Mouse (Mus musculus): ENCODE data around the gene Tef.

The Tef gene

DNA sequence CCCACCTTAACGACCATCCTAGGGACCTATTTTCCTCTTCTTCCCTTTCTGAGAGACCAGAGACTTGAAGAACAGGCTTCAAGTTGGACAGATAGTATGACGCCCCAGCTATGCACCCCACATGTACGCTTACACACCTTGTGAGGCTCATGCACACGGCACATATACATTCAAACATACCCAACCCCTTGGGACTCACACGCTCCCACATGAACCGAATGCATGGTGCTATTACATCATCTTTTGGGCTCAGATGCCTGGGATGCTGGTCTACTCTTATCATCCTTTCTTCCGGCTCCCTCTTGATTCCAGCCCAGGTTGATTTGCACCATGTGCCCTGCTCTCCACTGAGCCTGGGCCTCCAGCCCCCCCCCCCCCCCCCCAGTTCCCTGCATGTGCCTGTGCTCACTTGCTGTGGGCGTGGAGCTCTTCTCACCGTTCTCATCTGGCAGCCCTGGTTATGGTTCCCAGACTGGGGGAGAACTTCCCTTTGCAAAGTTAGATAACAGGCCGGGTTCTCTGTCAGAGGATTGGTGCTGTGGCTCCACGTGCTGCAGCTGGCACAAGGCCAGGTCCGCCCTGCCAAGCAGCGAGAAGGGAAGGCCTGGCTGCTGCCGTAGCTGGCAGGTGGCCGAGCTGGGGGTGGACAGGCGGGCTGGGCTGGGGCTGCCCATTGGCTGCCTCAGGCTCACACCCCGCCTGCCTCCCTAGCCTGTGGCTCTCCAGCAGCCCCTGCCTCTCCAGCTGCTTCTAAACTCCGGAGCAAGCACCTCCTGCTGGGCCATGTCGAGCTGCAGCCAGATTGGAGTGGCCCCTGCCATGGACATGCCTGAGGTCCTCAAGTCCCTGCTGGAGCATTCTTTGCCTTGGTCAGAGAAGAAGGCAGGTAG is at the start of gene Tef:
Tef (plus strand) TSS at position 421 of the 890 bp plus-strand sequence.
- peak; percentile 90 to 97 for DNase-seq (ENCODE audit: low spot score in 2 of 2)

DNA sequence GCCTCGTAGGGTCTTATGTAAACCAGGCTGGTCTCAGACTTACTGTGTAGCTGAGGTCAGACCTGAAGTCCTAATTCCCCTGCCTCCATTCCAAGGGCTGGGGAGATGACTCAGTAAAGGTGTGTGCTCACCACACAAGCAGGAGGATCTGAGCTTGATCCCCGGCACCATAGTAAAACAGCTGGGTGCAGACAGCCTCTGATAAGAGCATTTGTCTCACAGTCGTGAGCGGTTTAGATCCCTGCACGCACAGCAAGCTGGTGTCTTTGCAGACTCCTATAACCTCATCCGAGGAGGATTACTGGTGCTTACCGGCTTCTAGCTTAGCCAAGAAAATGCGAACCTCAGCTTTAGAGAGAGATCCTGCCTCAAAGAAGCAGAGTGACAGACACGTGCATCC is 48.6 kb upstream of the Tef start:
- DNase-seq (ENCODE audit: low spot score in 2 of 2): no peak

DNA sequence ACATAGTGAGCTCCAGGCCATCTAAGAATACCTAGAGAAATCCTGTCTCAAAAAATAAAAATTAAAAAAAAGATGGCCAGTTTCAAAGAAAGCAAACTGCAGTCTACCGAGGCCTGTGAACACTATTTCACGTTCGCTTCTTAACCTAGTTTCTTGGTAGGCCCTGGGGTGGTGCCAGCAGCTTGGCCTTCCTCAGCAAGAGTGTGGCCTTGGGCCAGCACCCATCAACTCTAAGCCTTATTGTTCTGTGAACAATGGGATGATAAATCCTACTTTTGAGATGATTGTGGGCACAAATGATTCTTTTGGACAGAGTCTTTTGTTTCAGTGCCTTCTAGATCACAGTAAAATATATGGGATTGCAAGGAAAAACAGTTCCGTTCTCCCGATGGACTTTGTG is 43.5 kb upstream of the Tef start:
- DNase-seq (ENCODE audit: low spot score in 2 of 2): no peak

DNA sequence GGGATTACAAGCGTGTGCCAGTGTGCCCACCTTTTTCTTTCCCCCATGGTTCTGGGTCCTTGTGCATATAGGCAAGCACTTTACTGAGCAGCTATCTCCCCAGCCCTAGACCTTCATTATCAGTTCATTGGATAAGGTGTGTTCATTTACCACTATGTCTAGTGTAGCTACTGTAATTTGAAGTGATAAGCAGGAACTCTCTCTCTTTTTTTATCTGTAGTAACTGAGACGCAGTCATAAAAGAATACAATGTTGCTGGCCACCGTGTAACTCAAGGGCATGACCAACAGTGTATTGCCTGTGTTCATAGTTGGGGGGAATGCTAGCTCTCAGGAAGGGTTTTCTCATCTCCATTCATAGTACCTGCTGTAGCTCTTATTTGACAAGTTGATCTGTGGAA is 42.7 kb upstream of the Tef start:
- DNase-seq (ENCODE audit: low spot score in 2 of 2): no peak

DNA sequence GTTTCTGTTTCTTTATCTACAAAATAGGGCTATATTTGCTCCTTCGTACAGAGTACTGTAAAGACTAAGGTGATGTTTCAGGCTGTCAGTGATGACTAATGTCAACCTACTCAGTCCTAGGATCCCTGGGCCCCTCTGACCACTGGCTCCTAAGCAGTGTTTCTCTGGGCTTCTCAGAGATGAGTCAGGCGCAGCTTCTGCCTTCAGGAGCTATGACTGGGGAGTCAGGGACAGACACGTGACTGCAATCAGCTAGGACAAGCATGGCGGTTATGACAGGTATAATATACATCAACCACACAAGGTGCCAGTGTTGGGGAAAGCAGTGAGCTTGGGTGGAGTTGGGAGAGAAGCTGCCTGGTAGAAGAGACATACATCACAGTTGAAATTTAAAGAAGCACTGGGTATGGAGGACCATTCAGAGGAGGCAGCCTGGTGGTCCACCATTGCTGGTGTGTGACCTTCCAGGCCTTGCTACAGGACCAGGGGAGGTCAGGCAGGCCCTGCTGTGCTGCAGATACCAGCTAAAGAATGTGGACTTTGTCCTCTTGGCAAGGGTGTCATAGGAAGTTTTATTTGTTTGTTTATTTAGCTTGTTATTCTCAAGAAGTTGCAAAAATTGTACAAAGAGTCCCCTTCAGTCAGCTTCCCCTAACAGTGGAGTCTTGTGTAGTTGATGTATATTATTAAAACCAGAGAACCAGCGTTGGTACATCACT is 41.7 kb upstream of the Tef start:
- DNase-seq (ENCODE audit: low spot score in 2 of 2): no peak

DNA sequence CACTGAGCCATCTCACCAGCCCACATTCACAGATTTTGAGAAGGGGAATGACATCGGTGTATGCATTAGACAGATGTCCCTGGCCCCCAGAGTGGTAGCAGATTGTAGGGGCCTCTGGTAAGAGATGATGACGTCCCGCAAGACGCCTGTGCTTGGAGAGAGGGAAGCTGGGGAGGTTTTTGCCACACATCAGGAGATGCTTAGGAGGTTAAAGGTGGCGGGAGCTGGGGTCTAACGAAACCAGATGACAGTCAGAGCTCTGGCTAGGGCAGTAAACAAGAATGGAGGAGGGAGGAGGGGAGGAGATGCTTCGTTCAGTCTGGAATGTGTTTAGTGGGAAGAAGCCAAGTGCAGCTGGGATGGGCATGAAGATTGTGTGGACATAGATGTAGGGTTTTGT is 40.8 kb upstream of the Tef start:
- DNase-seq (ENCODE audit: low spot score in 2 of 2): no peak

DNA sequence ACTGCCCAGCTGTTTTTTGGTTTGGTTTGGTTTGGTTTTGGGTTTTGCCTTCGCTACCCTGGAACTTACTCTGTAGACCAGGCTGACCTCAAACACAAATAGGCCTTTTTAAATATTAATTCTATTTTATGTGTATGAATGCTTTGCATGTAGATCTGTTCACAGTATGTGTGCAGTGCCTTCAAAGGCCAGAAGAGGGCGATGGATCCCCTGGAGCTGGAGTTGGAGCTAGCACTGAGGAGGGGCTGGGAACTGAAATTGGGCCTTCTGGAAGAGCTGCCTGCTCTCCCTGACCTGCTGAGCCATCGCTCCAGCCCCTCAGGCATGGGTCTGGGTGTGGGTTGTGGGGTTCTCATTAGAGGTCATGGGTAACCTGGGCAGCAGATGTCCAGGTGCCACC is 40.3 kb upstream of the Tef start:
- no peak for DNase-seq (ENCODE audit: low spot score in 2 of 2)

DNA sequence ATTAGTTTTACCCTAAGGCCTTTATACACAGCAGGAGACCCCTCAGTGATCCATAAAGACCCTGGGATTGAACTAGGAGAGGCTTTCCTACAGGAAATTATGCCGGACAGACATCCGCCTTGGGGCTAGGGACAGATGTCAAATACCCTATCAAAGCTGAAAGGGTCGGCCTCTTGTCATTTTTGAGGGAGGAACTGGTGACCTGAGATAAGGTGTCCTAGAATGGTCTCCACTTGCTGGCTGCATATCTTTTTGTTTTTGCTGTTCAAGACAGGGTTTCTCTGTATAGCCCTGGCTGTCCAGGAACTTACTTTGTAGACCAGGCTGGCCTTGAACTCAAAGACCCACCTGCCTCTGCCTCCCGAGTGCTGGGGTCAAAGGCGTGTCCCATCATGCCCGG is 37.6 kb upstream of the Tef start:
- DNase-seq (ENCODE audit: low spot score in 2 of 2): no peak

DNA sequence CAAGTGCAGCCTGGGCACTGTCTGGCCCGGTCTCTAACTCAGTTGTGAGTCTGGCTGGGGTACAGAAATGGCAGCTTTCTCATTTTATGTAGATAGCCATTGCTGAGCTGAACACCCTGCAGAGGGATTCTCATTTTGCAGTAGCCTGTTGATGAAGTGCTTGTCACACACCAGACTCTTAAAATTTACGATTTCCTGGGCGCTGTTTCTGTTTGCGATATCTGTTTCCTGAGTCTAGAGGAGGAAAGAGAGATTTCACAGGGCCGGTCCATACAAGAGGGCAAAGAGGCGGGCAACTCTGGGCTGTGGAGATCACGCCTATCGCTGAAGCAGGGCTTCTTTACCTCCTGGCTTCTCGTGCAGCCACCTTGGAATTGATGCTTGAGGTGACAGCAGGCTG is 36.6 kb upstream of the Tef start:
- no peak for DNase-seq (ENCODE audit: low spot score in 2 of 2)

DNA sequence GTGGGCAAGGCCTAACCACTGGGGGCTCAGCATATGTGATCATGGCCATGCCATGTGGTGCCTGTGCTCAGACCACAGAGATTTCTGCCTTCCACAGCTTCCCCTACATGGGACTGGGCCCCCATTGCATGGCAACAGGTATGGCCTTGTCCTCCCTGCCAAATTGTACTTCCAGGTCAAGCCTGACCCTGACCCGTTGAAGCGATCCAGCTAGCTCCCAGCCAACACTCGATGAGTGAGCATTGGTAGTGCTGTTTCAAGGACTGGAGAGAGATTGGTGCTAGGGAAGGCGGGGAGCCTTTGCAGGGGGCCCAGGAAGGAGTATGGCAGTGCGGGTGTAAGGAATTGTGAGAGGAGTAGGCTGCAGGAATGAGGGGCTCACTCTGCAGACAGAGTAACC is 35.8 kb upstream of the Tef start:
- DNase-seq (ENCODE audit: low spot score in 2 of 2): no peak

DNA sequence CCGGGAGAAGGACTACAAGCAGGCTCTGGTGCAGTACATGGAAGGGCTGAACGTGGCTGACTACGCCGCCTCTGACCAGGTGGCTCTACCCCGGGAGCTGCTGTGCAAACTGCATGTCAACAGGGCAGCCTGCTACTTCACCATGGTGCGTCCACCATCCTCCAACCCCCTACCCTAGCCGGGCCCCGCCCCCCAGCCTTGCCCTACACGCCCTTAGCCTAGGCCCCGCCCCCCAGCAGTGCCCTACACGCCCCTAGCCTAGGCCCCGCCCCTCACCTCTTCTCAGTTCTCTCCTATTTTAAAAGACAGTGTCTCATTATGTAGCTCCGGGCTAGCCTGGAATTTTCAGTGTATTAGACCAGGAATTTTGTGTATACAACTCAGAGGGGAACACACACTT is 33.2 kb upstream of the Tef start:
- DNase-seq (ENCODE audit: low spot score in 2 of 2): peak in 1 of 2 experiments; percentile 37

DNA sequence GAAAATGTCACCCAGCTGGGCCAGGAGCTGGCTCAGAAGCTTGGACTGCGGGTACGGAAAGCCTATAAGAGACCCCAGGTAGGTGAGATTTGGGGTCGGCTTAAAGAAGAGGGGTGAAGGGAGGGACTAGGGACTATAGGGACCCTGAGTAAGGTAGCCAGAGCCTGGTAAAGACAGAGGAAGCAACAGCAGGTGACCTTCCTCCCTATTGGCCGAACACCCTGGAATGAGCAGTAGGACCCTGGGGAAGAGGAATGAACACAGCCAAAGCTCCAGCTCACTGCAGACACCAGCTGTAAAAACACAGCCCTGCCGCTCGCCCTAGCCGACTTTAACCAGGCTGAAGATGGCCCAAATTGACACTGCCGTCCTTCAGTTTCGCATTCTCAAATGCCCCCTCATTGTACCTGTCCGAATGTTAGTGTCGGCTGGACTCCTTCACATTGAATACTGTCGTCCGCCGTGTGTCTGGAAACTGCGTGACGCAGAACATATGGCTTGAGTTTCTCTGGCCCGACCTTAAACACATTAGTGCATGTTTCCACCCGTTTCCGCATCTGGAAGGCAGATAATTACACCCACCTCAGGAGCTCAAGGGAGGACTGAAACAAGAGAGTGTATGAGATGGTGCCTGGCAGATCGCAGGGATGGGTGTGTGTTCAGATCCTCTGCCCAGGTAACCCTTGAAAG is 29.6 kb upstream of the Tef start:
- DNase-seq (ENCODE audit: low spot score in 2 of 2): no peak

DNA sequence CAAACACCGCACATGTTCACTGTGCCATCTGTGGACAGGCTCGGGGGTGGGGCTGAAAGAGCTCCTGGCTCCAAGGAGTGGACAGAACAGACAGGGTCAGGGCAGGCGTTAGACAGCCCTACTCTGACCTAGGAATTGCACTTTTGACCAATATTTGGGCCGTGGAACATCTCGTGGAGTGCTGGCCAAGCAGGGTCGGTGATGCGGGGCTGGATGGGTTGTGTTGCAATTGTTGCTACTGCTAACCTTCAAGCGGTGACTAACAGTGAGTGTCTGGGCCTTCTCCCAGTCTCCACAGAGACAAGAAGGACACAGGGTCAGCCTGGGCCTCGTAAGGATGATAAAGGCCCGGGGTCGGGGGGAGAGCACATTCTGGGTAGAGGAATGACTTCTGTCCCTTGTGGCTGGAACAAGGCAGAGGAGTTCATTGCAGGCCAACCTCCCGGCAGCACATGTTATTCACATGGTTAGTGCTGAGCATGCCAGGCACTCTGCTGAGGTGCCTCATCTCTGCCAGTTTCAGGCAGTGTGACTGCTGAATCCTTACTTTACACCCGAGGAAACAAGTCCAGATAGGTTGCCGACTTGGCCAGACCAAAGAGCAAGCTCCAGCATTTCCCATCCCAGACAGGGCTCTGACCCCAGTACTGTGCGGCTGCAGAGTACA is 27.6 kb upstream of the Tef start:
- DNase-seq (ENCODE audit: low spot score in 2 of 2): no peak

DNA sequence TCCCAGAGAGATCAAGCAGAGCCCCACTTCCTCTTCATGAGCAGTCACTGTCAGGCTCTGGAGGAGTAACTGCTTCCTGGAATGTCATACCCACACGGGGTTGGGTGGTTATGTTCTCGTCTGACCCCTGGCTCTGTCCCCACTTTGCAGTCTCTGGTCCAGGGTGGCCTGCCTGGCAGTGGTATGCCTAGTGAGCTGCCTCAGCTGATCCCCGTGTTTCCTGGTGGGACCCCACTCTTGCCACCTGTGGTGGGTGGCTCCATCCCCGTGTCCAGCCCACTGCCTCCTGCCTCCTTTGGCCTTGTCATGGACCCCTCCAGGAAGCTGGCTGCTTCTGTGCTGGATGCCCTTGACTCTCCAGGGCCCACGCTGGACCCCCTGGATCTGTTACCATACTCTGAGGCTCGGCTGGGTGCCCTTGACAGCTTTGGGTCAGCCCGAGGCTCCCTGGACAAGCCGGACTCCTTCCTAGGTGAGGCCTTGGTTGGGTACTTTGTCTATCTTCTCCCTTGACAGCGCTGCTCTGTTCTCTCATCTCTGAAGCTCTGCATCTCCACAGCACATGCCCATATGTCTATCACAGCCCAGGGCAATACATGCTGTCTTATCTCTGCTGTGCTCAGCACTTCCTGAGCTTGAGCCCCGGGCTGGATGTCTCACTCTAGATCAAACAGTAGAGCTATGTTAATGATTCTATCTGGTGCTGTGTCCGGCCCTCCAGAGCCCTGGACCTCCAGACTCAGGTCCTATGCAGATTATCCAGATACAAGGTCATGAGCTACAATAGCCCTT is 25.4 kb upstream of the Tef start:
- no peak for DNase-seq (ENCODE audit: low spot score in 2 of 2)

DNA sequence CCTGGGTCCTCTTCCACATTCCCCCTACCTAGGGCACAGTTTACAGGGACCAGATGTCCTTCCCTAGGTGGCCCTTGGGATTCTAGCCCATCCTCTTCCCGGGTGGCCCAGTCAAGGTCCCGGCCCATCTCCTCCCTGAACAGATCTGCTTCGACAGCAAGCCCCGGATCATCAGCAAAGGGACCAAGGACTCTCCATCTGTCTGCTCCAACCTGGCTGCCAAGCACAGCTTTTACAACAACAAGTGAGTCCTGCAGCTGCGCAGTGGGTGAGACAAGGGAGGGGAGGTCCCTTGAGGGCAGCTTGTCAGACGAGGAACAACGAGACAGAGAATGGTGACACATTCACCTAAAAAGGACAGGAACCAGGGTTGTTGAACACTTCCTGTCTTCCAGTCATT is 20.4 kb upstream of the Tef start:
- peak in 1 of 2 experiments; percentile 69 for DNase-seq (ENCODE audit: low spot score in 2 of 2)

DNA sequence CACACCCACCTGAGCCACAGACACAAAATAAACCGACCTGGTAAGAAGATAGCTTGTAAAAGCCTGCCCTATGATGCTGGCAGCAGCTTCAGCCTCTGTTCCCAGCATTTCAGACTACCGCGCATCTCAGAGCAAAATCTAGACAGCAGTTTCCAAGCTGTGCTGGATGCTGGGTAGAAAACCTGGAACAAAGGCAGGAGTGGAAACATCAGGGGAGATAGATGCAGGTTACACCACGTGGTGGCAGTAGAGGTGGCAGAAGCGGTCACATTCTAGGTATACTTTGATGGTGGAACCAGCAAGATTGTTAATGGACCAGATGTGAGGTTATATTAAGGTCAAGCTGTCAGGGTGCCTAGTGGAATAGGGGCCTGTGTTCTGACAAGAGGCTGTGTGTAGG is 17.5 kb upstream of the Tef start:
- DNase-seq (ENCODE audit: low spot score in 2 of 2): no peak

DNA sequence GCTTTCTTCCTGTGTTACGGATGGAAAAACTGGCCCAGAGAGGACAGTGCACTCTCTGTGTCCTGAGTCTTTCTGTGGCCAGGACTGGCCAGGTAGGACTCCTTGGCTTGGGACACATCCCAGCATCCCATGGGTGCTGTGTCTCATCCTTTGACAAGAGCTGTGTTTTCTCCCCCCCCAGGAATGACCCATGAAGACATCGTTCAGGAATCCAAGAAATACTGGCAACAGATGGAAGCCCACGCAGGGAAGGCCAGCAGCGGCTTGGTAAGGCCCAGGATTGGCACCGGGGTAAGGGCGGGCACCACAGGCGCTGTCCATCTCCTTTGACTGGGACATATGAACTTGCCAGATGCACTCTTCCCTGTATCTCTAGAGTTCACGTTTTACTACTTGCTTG is 16.5 kb upstream of the Tef start:
- no peak for DNase-seq (ENCODE audit: low spot score in 2 of 2)

DNA sequence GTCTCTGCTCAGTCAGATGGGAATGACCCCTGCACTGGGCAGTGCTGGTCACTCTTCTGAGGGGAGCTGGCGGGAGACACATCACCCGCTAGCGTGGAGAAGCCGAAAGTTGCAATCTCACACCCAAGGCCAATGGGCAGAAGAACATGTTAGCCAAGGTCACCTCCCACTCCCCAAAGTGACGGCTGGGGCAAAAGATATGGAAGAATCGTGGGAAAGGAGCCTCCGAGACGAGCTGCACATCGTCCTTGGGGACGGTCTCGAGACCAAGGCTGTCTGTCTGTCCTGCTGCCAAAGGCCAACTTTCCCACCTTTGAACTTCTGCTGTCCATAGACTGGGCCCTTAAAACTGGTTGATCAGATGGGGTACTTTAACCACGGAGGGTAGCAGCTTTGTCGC is 14.7 kb upstream of the Tef start:
- DNase-seq (ENCODE audit: low spot score in 2 of 2): no peak

DNA sequence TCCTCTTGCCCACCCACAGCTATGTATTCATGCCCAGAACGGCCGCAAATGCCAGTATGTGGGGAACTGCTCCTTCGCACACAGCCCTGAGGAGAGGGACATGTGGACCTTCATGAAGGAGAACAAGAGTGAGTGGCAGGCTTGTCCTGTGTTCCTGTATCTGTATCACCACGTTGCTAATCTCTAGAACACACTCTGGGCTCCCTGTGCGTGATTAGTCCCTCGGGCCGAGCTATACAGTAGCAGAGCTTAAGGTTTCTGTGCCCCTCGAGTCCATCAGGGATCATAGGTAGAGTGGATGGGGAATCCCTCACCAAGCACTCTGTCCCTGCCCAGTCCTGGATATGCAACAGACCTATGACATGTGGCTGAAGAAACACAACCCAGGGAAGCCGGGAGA is 9.8 kb upstream of the Tef start:
- DNase-seq (ENCODE audit: low spot score in 2 of 2): no peak

DNA sequence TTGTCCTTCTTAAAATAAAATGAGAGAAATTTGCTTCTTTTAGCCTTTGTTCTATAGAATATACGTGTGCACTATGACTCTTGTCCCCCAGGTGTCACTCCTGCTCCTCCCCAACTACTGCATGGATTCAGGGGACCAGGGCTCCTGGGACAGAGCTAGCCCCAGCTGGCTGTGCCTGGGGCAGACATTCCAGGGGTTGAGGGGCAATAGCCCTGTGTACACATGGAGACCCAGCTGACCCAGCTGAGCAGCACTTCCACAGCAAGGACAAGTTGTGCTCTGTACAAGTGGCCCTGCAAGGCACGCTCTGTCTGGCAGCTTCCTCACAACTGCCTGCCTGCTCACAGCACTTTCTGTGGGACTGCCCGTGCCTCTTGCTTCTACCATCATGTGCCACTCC is 6.0 kb upstream of the Tef start:
- peak in 1 of 2 experiments; percentile 44 for DNase-seq (ENCODE audit: low spot score in 2 of 2)

DNA sequence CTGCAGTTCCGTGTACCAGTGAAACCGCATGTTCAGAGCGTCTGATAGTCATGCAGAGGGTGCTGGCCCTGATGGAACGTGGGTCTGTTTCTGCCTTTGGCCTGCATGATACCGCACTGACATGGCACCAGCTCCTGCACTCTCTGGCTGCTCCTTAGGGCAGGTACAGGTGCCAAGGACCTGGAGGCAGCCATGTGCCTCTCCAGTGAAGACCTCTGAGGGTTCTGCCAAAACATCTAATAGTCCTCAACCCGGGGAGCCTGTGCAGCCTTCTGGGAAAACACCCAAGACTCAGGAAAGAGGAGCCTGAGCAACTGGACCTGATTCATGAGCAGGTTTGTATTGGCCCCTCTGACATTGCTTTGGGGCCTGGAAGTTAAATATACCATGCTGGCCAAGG is 4.4 kb upstream of the Tef start:
- DNase-seq (ENCODE audit: low spot score in 2 of 2): no peak

Measured in spleen, postnatal 10 days (tissue).